Mouse (Mus musculus) hindlimb bud, embryonic 11.5 days (tissue): ENCODE measurements around the gene Bdh2.

Experiments used
- DNase-seq: peaks from one replicate; pipeline ENCODE4 v3.0.0-alpha.2; 2012; ENCODE audit warnings: low read depth, low spot score; ENCODE audit errors: extremely low spot score

Bdh2 gene

DNA sequence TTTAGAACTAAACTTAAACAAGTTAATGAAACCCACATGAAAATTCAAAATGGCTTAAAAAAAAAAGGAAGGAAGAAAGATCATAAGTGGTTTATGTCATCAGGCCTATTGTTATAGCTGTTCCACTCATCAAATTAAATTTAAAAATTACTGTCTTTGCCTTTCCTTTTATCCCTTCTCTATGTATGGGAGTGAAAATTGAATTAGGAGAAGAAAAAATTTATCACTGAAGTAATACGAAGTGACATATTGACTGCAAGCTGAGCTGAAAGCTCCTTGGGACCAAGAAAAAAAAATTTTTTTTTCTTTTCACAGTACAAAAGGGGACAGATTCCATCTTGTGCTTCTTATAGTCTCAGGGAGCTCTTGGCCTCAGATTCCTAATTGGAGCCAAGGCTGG is 14.5 kb downstream of the Bdh2 start:
- DNase-seq: no peak

DNA sequence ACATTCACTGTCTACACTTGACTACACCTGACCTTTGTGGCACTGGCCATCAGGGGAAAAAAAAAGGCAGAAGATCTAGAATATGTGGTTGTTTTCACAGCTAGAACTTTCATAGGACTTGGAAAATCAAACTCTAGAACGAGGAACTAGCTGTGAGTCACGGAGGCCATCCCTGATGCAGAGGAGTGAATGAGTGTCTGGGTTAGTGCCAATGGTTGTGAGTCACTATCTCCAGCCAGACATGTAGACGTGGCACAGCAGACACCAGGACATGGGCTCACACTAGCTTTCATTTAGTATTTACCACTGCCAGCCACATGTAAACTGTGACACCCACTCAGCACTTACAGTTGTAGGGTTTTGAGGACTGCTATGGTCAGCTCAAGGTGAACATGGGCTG is 17.5 kb downstream of the Bdh2 start:
- DNase-seq: no peak

DNA sequence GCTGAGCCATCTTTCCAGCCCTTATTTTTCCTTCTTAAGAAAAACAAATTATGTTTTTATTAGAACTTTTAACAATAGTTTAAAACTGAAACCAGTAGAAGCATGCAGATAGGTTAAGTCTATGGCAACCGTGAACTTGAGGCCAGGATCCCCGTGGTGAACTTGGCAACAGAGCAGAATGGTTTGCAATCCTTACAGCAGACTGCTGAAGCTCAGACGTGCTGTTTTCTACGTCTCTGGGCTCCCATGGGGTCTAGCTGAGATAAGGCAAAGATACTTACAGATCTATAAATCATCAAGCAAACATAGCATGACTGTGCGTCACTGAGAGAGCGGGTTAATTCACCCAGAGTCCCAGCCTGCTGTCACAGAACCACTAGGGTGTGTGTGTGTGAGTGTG is 19.1 kb downstream of the Bdh2 start:
- no peak for DNase-seq

DNA sequence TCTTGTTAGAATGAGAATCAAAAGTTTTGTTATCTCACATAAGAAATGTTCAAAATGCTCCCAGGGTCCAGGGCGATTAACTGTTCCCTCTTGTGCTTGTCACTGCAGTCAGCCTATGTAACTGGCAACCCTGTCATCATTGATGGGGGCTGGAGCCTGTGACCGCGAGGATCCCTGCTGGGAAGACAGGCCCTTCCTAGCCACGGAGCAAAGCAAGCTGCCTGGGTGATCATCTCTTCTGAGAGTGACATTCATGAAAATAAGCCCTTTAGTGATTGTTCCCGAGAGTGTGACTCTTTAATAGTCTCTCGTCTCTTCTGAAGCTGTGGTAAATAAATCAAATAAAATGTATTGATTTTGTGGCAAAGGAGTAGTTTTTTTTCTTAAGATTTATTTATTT is 23.0 kb downstream of the Bdh2 start:
- no peak for DNase-seq

DNA sequence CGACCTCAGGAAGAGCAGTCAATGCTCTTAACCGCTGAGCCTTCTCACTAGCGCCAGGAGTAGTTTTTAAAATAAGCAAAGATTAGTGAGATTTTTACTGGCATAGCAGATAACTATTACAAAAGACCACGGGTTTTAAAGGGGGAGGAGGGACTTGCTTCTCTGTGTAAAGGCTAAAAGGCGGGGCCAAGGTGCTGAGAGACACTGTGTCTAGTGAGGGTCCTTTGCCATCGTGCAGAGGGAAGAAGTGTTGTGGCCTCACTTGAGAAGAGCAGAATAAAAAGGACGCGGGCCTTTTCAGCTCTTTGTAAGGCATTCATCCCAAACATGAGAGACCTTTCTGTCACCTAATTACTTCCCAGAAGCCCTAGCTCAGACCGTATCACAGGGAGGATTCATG is 23.5 kb downstream of the Bdh2 start:
- no peak for DNase-seq

DNA sequence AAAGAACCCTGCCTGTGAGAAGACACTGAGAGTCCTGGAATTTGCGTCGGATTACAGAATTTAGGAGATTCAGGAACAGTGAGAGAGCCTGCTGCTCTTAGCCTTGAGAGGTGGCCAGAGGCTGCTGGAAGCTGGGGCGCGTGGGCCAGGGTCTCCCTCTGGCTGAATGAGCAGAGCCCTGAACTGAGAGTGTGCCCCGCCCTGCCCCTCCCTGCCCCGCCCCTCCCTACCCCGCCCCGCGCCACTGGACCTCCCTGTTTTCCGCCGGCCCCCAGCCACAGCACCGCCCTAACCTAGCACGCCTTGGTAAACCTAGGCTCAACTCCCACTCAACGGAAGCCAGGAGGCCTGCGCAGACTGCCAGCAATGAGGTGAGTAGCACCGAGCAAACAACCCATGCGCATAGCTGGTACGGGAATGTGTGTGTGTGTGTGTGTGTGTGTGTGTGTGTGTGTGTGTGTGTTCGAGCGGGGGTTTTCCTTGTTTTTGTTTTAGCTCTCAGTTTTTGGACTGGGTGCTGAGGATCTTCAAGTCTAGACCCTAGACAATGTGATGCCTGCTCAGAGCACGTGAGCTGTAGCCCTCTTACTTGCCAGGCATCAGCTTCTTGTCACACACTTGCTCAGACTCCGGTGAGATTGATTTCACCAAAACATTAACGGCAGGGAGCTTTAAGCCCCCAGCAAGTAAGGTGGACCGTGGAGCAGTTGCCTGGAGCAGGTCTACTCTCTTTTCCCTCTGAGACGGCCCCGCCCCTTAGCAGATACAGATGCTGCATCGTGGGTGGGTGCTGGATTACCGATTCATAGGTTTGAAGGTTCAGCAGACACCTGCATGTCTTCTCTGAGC is 26.6 kb downstream of the Bdh2 start, which contains the start of gene Slc9b2:
TSS of gene Slc9b2 (plus strand) at position 290 of the 849 bp plus-strand sequence.
- DNase-seq: no peak

DNA sequence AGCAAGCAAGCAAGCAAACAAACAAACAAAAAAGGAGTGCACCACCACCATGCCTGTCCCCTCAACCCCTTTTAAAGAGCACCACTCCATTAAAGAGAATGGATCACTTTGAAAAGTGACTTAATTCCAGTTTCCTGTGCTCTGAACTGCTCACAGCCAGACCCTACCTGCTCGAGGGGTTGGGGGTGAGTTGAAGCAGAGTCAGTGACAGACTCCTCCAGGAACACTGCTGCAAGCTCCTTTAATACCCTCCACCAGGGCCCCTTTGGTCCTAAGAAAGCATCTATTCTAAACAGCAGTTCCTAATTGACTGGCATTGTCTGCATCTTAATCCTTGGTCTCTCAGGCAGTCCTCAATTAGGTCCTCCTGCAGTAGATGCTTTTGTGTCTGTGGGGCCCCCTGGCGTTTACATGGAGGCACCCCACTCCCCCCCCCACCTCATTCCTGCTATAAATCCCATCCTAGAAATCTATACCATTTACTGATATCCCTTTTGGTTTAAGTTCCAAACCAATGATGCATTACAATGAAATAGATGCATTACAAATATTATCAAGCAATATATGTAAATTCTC is 32.0 kb downstream of the Bdh2 start:
- DNase-seq: no peak

DNA sequence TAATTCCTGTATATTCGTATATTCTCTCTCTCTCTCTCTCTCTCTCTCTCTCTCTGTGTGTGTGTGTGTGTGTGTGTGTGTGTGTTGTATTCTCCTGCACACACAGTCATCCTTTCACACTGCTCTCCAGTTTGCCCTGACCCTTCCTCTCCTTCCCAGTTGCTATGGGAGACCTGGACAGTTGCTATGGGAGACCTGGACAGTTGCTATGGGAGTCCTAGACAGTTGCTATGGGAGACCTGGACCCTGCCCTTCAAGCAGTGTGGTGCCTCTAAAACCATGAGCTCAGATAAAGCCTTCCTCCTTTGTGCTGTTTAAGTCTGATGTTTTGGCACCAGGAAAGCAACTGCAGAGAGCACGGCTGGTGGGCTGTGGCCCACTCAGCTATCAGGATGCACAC is 32.7 kb downstream of the Bdh2 start:
- DNase-seq: no peak

DNA sequence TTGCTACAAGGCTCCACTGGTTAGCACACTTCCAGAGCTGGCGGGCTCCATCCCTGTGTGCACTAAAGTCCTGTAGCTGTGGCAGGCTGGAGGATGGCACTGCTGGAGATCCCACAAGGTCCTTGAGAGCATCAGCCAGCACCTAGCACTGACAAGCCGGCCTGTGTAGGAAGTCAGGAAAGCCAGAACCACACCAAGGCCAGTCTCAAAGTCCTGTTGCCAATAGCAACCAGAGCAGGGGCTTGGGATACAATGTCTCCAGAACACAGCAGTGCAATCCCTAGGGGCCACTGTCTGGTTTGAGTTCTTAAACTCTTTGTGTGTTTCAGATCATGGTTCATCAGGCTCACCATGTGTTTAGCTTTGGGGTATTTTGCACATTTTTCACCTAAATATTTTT is 33.8 kb downstream of the Bdh2 start:
- no peak for DNase-seq

DNA sequence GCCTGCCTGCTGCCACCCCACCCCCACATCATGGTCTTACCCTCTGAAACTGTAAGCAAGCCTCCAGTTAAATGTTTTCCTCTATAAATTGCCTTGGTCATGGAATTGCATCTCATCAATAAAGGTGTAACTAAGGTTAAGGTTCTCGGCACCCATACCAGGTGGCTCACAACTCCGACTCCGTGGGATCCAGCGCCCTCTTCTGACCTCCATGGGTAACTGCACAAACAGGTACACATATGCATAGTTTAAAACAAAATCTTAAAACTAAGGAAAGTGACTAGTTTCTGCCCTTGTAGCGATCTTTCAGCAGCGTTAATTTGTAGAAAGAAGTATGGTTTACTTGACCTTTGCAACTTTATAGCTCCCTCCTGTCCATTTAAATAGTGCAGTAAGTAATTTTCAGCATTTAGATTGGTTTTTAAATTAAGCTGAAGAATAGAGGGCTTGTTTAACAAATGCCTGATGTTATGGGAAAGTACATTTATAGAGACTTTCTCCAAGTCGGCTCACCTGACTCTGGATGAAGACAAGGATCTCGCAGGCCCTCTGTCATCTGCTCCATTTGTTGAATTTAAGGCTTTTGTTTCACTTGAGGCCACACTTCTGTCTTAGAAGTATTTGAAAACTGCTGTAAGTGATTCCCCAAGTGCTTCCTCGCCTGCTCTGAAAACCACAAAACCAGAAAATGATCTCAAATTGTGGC is 34.9 kb downstream of the Bdh2 start:
- no peak for DNase-seq

DNA sequence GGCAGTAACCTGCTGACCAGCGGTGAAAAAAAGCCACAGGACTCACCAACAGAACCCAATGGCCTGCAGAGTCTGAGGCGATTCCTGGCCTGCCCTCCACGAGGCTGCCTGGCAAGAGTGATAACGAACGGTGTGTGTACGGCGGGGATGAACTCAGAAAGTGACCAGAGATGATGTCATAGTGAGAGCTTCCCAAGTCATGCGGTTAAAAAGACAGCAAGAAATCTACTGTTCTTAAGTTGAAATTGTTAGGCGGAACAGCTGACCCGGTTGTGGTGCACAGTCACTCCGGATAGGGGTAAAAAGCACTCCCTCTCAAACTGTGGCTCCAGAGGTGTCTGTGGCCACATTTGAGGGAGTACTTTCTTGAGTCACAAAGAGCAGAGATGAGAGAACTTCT is 37.3 kb downstream of the Bdh2 start:
- DNase-seq: no peak

DNA sequence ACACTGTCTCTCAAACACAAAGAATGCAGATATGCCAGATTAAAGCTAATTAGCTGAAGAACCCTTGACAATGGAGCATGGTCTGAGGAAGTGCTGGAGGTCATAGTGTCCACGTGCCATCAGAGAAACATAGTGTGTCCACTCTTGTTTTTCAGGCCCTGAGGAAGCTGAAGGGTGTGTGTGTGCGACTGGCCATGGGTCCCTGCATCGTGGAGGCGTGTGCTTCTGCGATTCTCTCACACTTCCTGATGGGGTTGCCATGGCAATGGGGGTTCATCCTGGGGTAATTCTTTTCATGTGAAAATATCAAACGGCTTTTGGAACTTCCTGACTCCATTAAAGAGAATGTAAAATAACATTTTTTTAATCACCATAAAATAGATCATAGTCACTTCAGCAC is 43.3 kb downstream of the Bdh2 start:
- no peak for DNase-seq

DNA sequence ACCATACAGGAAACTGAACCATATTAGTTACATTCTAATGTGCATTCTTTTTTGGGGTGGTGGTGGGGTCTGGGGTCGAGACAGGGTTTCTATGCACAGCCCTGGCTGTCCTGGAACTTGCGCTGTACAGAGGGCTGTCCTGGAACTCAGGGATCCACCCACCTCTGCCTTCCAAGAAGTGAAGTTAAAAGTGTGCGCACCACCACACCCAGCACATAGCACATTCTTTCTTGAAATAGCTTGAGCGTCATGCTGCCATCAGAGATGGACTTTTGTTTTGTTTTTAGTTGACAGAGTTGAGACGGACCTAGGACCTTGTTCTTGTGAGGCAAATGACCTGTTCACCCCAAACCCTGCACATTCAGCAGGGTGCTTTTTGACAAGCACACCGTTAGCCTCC is 46.2 kb downstream of the Bdh2 start:
- DNase-seq: no peak

DNA sequence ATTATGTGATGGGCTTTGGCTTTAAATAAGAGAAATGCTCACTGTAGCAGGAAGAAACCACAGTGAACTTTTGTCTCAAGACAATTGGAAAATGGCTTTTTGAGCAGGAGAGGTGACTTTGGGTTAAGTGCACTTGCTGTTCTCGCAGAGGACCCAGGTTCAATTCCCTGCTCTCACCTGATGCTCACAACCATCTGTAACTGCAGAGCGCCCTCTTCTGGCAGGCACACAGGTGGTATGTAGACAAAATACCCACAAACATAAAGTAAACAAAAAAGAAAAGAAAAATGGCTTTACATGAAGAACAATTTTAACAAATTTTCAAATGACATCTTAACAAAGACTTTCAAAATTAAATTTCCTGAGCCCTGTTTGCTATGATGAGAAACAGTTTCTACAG is 46.6 kb downstream of the Bdh2 start:
- no peak for DNase-seq

DNA sequence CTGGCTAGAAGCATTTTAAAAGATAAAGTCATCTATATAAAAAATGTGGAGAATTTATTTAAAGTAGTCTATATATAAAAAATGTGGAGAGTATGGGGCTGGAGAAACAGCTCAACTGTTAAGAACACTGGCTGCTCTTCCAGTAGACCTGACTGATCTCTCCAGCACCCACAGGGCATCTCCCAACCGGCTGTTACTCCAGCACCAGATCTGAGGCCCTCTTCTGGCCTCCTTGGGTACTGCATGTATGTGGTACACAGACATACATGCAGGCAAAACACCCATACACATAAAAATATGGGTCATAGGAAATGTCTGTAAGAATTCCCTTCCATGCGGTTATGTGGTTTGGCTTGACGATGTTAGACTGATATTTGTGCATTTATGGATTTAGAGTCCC is 47.5 kb downstream of the Bdh2 start:
- DNase-seq: peak; percentile 28

DNA sequence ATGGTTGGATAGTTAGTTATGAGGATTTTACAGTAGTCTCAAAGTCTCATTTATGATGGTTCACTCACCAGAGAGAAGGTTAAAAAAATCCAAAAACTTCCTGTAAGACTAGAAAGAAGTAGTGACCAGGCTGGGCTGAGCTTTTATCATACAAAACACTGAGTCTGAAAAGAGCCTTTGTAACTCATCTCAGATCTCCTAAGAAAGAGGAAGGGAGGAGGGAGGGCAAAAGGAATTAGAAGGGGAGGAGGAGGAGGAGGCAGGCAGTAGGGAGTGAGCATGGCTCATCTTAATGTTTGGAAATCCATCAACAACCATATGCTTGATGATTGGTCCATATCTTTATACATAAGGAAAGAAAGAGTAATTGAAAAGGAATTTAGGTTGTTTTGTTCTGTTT is 51.7 kb downstream of the Bdh2 start:
- no peak for DNase-seq

DNA sequence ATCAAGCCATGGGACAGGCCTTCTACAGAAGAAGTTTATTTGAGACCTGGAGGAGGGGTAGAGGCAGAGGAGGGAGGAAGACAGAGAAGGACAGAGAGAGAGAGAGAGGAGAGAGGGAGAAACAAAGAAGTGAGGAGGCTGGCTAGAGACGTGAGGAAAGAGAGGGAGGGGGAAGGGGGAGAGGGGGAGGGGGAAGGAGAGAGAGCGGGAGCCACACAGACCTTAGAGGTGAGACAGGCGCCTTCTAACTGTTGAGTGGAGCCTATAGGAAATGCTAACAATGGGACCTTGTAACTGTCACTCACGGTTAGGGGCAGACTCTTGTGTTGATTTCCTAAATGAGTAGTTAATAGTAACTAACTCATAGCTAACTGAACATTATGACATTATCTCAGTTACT is 52.7 kb downstream of the Bdh2 start:
- no peak for DNase-seq

DNA sequence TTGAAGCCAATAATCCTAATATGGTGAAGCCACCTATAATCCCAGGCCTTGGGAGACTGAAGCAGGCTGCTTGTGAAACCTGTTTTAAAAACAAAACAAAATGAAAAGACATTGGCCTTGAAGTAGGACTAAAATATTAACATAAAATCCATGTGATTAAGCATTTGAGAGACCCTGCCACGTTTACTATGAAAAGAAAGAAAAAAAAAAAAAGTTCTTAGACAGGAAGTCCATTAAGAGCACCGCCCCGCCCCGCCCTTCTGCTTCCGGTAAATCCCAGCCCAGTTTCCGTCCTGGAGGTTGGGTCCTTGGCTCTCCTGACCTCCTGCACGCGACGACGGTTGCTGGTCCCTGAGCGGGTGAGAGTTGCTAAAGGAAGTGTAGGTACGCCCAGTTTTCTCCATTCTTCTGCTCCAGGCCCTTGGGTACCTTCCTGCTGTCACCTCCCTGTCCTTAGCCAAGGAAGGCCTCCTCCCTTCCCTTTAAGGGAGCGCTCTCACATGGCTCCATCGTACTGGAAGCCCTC is 66.8 kb downstream of the Bdh2 start, which contains the start of gene Slc9b1:
TSS of gene Slc9b1 (plus strand) at position 291 of the 526 bp plus-strand sequence.
- no peak for DNase-seq

DNA sequence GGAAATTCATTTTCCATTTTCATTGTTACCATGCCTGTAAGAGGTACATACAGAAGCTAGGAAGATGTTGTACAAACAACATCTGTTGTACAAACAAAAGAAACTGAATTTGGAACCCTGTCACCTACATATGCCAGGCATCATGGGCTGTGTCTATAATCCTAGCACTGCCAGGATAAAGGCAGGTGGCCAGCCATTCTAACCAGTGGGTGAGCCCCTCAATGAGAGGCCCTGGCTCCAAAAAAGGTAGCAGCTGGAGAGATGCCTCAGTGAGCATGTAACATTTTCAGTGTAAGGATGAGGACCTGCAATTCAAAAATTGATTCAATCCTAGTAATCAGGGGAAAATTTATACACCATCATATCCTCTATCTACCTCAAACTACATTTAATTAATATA is 68.0 kb downstream of the Bdh2 start:
- DNase-seq: no peak

DNA sequence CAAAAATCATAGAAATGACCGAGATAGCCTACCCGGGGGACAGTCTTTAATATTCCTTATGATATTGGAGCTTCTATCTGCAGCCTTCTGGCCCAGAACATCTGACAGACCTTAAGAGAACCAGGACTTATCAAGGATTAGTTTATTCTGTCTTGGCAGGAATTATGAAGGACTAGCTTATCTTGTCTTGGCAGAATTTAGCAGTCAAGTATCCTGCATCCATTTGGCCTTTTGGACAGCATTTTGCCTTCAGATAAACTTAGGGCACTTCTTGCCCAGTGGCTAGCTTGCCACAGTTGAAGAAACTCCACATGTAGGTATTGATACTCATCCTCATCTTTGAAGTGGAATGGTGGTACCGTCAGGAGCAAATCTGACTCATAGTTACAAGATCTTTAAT is 70.8 kb downstream of the Bdh2 start:
- no peak for DNase-seq
